Mouse (Mus musculus): ENCODE results near the gene Apoe. TPM values are rescaled to one million over a fixed set of nuclear protein-coding genes. Genes with fewer than 3 reads are reported as not detected.

Apoe gene
- polyA plus RNA-seq, 1 experiment from 2014 or later = 296 TPM

Other genes starting within 250 kb of the Apoe start
- gene Mark4, start 240.4 kb downstream of the Apoe start, polyA plus RNA-seq (2015; fragmentation: Nextera tagmentation; extraction: Ambion mirVana) = 5.8 and 6.1 TPM in 2 replicates
- 0.50 and 0.53 TPM in 2 replicates for gene Exoc3l2, start 235.9 kb downstream of the Apoe start, polyA plus RNA-seq (2015; fragmentation: Nextera tagmentation; extraction: Ambion mirVana)
- 1.9 and 2.2 TPM in 2 replicates for gene Bloc1s3, start 190.8 kb downstream of the Apoe start, polyA plus RNA-seq (2015; fragmentation: Nextera tagmentation; extraction: Ambion mirVana)
- gene Trappc6a, start 190.8 kb downstream of the Apoe start, polyA plus RNA-seq (2015; fragmentation: Nextera tagmentation; extraction: Ambion mirVana) = 124 and 137 TPM in 2 replicates
- gene Nkpd1, start 181.3 kb downstream of the Apoe start, polyA plus RNA-seq (2015; fragmentation: Nextera tagmentation; extraction: Ambion mirVana) = 0.10 and 0.11 TPM in 2 replicates
- 18.3 and 21.8 TPM in 2 replicates for gene Ppp1r37, start 136.1 kb downstream of the Apoe start, polyA plus RNA-seq (2015; fragmentation: Nextera tagmentation; extraction: Ambion mirVana)
- 0.63 and 0.95 TPM in 2 replicates for gene Zfp296, start 121.9 kb downstream of the Apoe start, polyA plus RNA-seq (2015; fragmentation: Nextera tagmentation; extraction: Ambion mirVana)
- gene Gemin7, start 121.6 kb downstream of the Apoe start, polyA plus RNA-seq (2015; fragmentation: Nextera tagmentation; extraction: Ambion mirVana) = 131 and 140 TPM in 2 replicates
- gene Clasrp, start 94.7 kb downstream of the Apoe start, polyA plus RNA-seq (2015; fragmentation: Nextera tagmentation; extraction: Ambion mirVana) = 34.2 and 38.3 TPM in 2 replicates
- gene Relb, start 69.8 kb downstream of the Apoe start, polyA plus RNA-seq (2015; fragmentation: Nextera tagmentation; extraction: Ambion mirVana) = 8.0 and 8.6 TPM in 2 replicates
- gene Clptm1, start 34.2 kb downstream of the Apoe start, polyA plus RNA-seq (2015; fragmentation: Nextera tagmentation; extraction: Ambion mirVana) = 77.2 and 85.6 TPM in 2 replicates
- 164 and 258 TPM in 2 replicates for gene Apoc2, start 21.2 kb downstream of the Apoe start, polyA plus RNA-seq (2015; fragmentation: Nextera tagmentation; extraction: Ambion mirVana)
- 0.71 and 1.2 TPM in 2 replicates for gene Gm44805, start 17.8 kb downstream of the Apoe start, polyA plus RNA-seq (2015; fragmentation: Nextera tagmentation; extraction: Ambion mirVana)
- 4.7 and 7.0 TPM in 2 replicates for gene Apoc4, start 17.7 kb downstream of the Apoe start, polyA plus RNA-seq (2015; fragmentation: Nextera tagmentation; extraction: Ambion mirVana)
- 27.1 and 34.7 TPM in 2 replicates for gene Apoc1, start 6.5 kb downstream of the Apoe start, polyA plus RNA-seq (2015; fragmentation: Nextera tagmentation; extraction: Ambion mirVana)
- gene Tomm40, start 16.2 kb upstream of the Apoe start, polyA plus RNA-seq (2015; fragmentation: Nextera tagmentation; extraction: Ambion mirVana) = 208 and 215 TPM in 2 replicates
- gene Nectin2, start 51.3 kb upstream of the Apoe start, polyA plus RNA-seq (2015; fragmentation: Nextera tagmentation; extraction: Ambion mirVana) = 148 and 154 TPM in 2 replicates
- 76.9 and 79.4 TPM in 2 replicates for gene Bcam, start 71.8 kb upstream of the Apoe start, polyA plus RNA-seq (2015; fragmentation: Nextera tagmentation; extraction: Ambion mirVana)
- 24.5 and 26.4 TPM in 2 replicates for gene Cblc, start 97.6 kb upstream of the Apoe start, polyA plus RNA-seq (2015; fragmentation: Nextera tagmentation; extraction: Ambion mirVana)
- gene Bcl3, start 123.6 kb upstream of the Apoe start, polyA plus RNA-seq (2015; fragmentation: Nextera tagmentation; extraction: Ambion mirVana) = 13.3 and 13.9 TPM in 2 replicates
- 0.14 and 0.16 TPM in 2 replicates for gene Gm19345, start 152.8 kb upstream of the Apoe start, polyA plus RNA-seq (2015; fragmentation: Nextera tagmentation; extraction: Ambion mirVana)
- gene Ceacam16, start 162.1 kb upstream of the Apoe start, polyA plus RNA-seq (2015; fragmentation: Nextera tagmentation; extraction: Ambion mirVana) = not detected in 2 replicates
- not detected in 2 replicates for gene Ceacam19, start 188.8 kb upstream of the Apoe start, polyA plus RNA-seq (2015; fragmentation: Nextera tagmentation; extraction: Ambion mirVana)
- 13.3 TPM in 2 replicates for gene Pvr, start 222.0 kb upstream of the Apoe start, polyA plus RNA-seq (2015; fragmentation: Nextera tagmentation; extraction: Ambion mirVana)